Mouse (Mus musculus) small intestine, adult 2 months (tissue): Measurements from ENCODE around the gene H2al1j.
"Not testable (repeated sequence)": the region's sequence is repeated elsewhere in the genome, so short reads cannot be mapped to it uniquely, and the experiment has no call there.

Experiments used
- CTCF ChIP-seq: fragments of 200-500 bp; IDR thresholded peaks from 2 replicates; pipeline ENCODE4 v1.5.1; 2012; ENCODE audit warnings: low read depth, mild to moderate bottlenecking, control low read depth, inconsistent platforms, low read length, moderate library complexity, mixed read lengths; ENCODE audit not compliant: insufficient replicate concordance, insufficient read length; ENCODE audit errors: extremely low read depth
- POLR2A ChIP-seq: fragments of 200-500 bp; IDR thresholded peaks from 2 replicates; pipeline ENCODE4 v1.6.1; 2012; ENCODE audit warnings: low read depth, mild to moderate bottlenecking, control low read depth, inconsistent platforms, low read length, moderate library complexity

DNA sequence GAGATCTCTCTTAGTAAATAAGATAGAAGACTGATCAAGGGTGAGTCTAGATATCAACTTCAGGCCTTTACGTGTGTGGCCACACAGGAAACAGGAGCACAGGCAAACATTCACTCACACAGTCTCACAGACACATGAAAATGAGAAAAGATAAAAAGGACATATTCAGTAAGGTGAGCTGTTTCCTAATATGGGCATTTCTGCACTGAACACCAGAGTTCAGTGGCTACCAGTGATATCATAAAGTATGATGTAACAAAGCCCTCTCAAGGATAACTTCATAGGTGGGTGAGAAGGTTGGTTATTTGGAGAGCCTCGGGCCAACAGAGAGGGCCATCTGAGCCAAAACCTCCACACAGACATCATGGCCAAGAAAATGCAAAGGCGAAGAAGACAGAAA is 28.7 kb upstream of the H2al1j start, which contains the start of gene H2al1a:
- not testable (repeated sequence) for TF ChIP-seq CTCF, POLR2A
